Mouse (Mus musculus): ENCODE results near the gene Lgals1. TPM values are rescaled to one million over a fixed set of nuclear protein-coding genes. Genes with fewer than 3 reads are reported as not detected.

The Lgals1 gene
- 353 TPM for polyA plus RNA-seq (2014; fragmentation: Illumina TruSeq; extraction: RNeasy Lipid Tissue Mini Kit (QIAGEN cat#74804); ENCODE audit: low read depth, low replicate concordance)

GRCm38 (mm10) chr15:78926021-78926919 lies at the start of gene Lgals1:
TSS of gene Lgals1 (plus strand) at chr15:78926725.

DNA sequence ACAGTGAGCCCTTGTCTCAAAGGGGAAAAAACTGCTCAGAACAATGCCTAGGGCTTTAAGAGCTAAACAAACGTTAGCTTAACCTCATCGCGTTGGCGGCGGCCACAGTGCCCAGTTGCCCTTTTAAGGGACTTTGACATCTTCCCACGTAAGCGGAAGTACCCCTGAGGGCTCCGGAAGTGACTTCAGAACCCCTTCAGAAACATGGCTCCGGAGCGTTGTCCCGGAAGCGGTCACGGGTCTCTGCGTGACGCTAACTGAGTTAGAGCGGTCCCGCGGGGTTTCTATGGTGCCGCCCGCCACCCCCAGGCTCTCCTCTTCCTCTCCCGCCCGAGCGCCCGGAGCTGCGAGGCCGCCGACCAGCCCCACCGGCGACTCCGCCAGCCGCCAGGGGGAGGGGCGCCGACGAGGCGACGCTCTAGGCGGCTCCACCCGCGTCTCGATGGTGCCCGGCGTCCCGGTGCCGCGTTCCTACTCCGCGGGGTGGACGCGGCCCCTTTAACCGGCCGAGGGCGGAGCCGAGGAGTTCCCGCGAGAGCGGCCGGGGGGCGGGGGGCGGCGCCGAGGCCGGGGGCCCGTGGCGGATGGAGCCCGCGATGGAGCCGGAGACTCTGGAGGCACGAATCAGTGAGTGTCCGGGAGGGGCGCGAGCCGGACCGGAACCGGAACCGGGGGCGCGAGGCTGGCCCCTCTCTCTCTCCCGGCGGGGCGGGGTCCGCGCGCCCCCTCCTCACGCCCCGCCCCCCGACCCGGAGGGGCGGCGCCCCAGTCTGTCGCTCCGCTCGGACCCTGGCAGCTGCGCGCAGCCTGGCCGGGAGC lies 49.3 kb upstream of the Lgals1 start, which contains the start of gene Gga1:
Gga1 (plus strand) TSS at position 200 of the 819 bp plus-strand sequence.

DNA sequence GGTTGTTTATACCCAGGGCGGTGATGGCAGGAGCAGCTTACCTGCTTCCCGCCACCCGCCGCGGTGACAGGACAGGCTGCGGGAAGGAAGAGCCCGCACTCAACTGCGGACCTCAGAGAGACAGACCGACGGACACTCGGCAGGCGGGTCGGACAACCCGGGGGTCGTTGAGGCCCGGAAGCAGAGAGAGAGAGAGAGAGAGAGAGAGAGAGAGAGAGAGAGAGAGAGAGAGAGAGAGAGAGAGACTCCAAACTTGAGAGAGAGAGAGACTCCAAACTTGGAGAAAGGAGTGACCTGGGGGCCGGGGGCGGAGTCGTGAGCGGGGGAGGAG lies 27.2 kb upstream of the Lgals1 start, which contains the start of gene Gm49510:
Gm49510 (plus strand) TSS at position 259 of the 331 bp plus-strand sequence.

DNA sequence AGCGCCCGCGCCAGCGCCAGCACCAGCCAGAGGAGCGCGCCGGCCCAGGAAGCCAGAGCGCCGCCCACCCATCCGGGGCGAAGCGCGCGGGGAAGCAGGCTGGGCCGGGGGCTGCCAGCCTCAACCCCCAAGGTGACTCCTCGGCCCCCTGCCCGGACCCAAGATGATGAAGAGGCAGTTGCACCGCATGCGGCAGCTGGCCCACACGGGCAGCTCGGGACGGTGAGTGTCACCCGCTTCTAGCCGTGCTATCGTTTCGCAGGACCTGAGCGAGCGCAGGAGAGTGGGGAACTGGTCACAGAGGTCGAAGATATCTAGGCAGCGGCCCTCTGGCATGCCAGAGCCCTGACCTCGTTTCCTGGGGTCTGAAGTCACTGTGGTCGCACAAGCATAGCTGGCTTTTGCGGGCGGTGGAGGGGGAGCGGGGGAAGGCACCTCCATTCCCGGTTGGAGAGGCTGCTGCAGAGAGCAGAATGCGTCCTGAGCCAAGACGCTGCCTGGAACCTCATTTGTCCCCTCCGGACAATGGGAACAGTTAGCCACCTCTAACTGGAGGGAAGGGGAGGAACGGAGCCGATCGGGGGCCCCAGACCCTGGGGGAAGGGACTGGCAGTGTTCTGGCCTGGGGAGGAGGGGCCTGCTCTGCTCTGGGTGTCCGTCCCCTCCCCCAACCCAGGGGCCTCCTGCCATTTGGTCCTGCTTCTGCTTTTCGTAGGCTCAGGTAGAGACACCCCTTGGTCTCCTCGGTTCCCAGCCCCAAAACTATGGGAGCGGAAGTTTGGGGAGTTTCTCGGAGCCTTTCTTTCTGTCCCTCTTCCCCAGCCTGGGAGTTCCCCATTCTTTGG lies 26.6 kb upstream of the Lgals1 start, which contains the start of gene Sh3bp1:
Sh3bp1 (plus strand) TSS at position 29 of the 845 bp plus-strand sequence.

GRCm38 (mm10) chr15:78913632-78914090 lies 12.9 kb upstream of the Lgals1 start, which contains the start of gene Pdxp:
TSS of gene Pdxp (plus strand) at chr15:78913919.

DNA sequence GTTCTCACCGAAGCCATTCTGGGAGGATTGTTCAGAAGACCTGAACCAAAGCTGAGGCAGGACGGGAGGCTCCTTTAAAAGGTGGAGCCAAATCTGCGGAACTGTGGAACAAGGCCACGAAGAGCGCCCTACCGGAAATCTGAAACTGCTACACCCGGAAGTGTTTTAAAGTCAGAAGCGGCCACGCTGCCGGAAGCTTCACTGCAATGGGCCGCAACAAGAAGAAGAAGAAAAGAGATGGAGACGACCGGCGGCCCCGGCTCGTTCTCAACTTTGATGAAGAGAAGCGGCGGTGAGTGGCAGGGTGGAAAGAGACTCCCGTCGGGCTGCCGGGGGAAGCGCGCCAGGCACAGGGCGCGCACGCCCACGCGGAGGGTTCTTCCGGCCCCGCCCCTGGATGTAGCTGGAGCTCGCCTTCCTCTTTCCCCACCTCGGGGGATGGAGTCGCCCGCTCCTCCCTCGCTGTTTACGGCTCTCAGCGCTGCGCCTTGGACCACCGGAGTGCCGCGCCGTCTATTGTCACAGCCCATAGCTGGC lies 8.3 kb downstream of the Lgals1 start, which contains the start of gene Nol12:
Nol12 (plus strand) TSS at position 150 of the 537 bp plus-strand sequence.

GRCm38 (mm10) chr15:78947657-78948056 lies 21.1 kb downstream of the Lgals1 start, which contains the start of gene Triobp:
TSS of gene Triobp (plus strand) at chr15:78947724.

Other genes with a start within 250 kb of the Lgals1 start
- gene Elfn2, start 208.0 kb upstream of the Lgals1 start, polyA plus RNA-seq (2014; fragmentation: Illumina TruSeq; extraction: RNeasy Lipid Tissue Mini Kit (QIAGEN cat#74804); ENCODE audit: low read depth, low replicate concordance) = 0.37 TPM
- gene Mfng, start 153.2 kb upstream of the Lgals1 start, polyA plus RNA-seq (2014; fragmentation: Illumina TruSeq; extraction: RNeasy Lipid Tissue Mini Kit (QIAGEN cat#74804); ENCODE audit: low read depth, low replicate concordance) = 7.1 TPM
- gene Card10, start 123.7 kb upstream of the Lgals1 start, polyA plus RNA-seq (2014; fragmentation: Illumina TruSeq; extraction: RNeasy Lipid Tissue Mini Kit (QIAGEN cat#74804); ENCODE audit: low read depth, low replicate concordance) = 15.5 TPM
- gene Cdc42ep1, start 84.1 kb upstream of the Lgals1 start, polyA plus RNA-seq (2014; fragmentation: Illumina TruSeq; extraction: RNeasy Lipid Tissue Mini Kit (QIAGEN cat#74804); ENCODE audit: low read depth, low replicate concordance) = 40.4 TPM
- gene Lgals2, start 71.2 kb upstream of the Lgals1 start, polyA plus RNA-seq (2014; fragmentation: Illumina TruSeq; extraction: RNeasy Lipid Tissue Mini Kit (QIAGEN cat#74804); ENCODE audit: low read depth, low replicate concordance) = not detected
- 46.3 TPM for gene Gga1, start 49.5 kb upstream of the Lgals1 start, polyA plus RNA-seq (2014; fragmentation: Illumina TruSeq; extraction: RNeasy Lipid Tissue Mini Kit (QIAGEN cat#74804); ENCODE audit: low read depth, low replicate concordance)
- not detected for gene Gm49510, start 27.1 kb upstream of the Lgals1 start, polyA plus RNA-seq (2014; fragmentation: Illumina TruSeq; extraction: RNeasy Lipid Tissue Mini Kit (QIAGEN cat#74804); ENCODE audit: low read depth, low replicate concordance)
- 6.5 TPM for gene Sh3bp1, start 27.0 kb upstream of the Lgals1 start, polyA plus RNA-seq (2014; fragmentation: Illumina TruSeq; extraction: RNeasy Lipid Tissue Mini Kit (QIAGEN cat#74804); ENCODE audit: low read depth, low replicate concordance)
- 1.4 TPM for gene Pdxp, start 12.8 kb upstream of the Lgals1 start, polyA plus RNA-seq (2014; fragmentation: Illumina TruSeq; extraction: RNeasy Lipid Tissue Mini Kit (QIAGEN cat#74804); ENCODE audit: low read depth, low replicate concordance)
- 15.1 TPM for gene Nol12, start 8.2 kb downstream of the Lgals1 start, polyA plus RNA-seq (2014; fragmentation: Illumina TruSeq; extraction: RNeasy Lipid Tissue Mini Kit (QIAGEN cat#74804); ENCODE audit: low read depth, low replicate concordance)
- 17.8 TPM for gene Triobp, start 21.0 kb downstream of the Lgals1 start, polyA plus RNA-seq (2014; fragmentation: Illumina TruSeq; extraction: RNeasy Lipid Tissue Mini Kit (QIAGEN cat#74804); ENCODE audit: low read depth, low replicate concordance)
- 135 TPM for gene H1f0, start 101.7 kb downstream of the Lgals1 start, polyA plus RNA-seq (2014; fragmentation: Illumina TruSeq; extraction: RNeasy Lipid Tissue Mini Kit (QIAGEN cat#74804); ENCODE audit: low read depth, low replicate concordance)
- gene Galr3, start 115.2 kb downstream of the Lgals1 start, polyA plus RNA-seq (2014; fragmentation: Illumina TruSeq; extraction: RNeasy Lipid Tissue Mini Kit (QIAGEN cat#74804); ENCODE audit: low read depth, low replicate concordance) = not detected
- 9.2 TPM for gene Ankrd54, start 136.2 kb downstream of the Lgals1 start, polyA plus RNA-seq (2014; fragmentation: Illumina TruSeq; extraction: RNeasy Lipid Tissue Mini Kit (QIAGEN cat#74804); ENCODE audit: low read depth, low replicate concordance)
- 76.7 TPM for gene Eif3l, start 148.5 kb downstream of the Lgals1 start, polyA plus RNA-seq (2014; fragmentation: Illumina TruSeq; extraction: RNeasy Lipid Tissue Mini Kit (QIAGEN cat#74804); ENCODE audit: low read depth, low replicate concordance)
- gene Micall1, start 182.2 kb downstream of the Lgals1 start, polyA plus RNA-seq (2014; fragmentation: Illumina TruSeq; extraction: RNeasy Lipid Tissue Mini Kit (QIAGEN cat#74804); ENCODE audit: low read depth, low replicate concordance) = 59.0 TPM
- gene Polr2f, start 214.3 kb downstream of the Lgals1 start, polyA plus RNA-seq (2014; fragmentation: Illumina TruSeq; extraction: RNeasy Lipid Tissue Mini Kit (QIAGEN cat#74804); ENCODE audit: low read depth, low replicate concordance) = 142 TPM
- 4.1 TPM for gene 1700088E04Rik, start 214.5 kb downstream of the Lgals1 start, polyA plus RNA-seq (2014; fragmentation: Illumina TruSeq; extraction: RNeasy Lipid Tissue Mini Kit (QIAGEN cat#74804); ENCODE audit: low read depth, low replicate concordance)
- 1.3 TPM for gene Sox10, start 238.5 kb downstream of the Lgals1 start, polyA plus RNA-seq (2014; fragmentation: Illumina TruSeq; extraction: RNeasy Lipid Tissue Mini Kit (QIAGEN cat#74804); ENCODE audit: low read depth, low replicate concordance)

All from heart, adult 10 weeks (tissue).